Mouse (Mus musculus): ENCODE measurements around the gene Lmf2. TPM values are rescaled to one million over a fixed set of nuclear protein-coding genes. Genes with fewer than 3 reads are reported as not detected.

Lmf2 gene
- polyA plus RNA-seq, 1 experiment from 2014 or later = 45.6 TPM

GRCm38 (mm10) chr15:89336422-89336821 is 19.0 kb downstream of the Lmf2 start:
- Histone ChIP-seq H3K4me1 (no peaks in the 10 kb centered on the region), H3K4me3 (replicated peaks) (no peak overlapping the region), H3K36me3 (replicated peaks) (no peaks in the 10 kb centered on the region), H3K9ac (no peak overlapping the region), H3K27me3 (no peaks in the 10 kb centered on the region), H3K4me2 (no peak overlapping the region), H3K9me3 (no peaks in the 10 kb centered on the region), H3K27ac (no peak overlapping the region)
- WGBS = 86% methylated on average over 14 of the region's 14 CpGs
- ATAC-seq (ENCODE audit: low FRiP score) = no peak

GRCm38 (mm10) chr15:89334774-89335537 is 20.5 kb downstream of the Lmf2 start:
- ATAC-seq (ENCODE audit: low FRiP score) = no peak
- no peak overlapping the region for H3K4me2 ChIP-seq
- 85% methylated on average over 17 of the region's 17 CpGs for WGBS
- no peaks in the 10 kb centered on the region for H3K27me3 ChIP-seq
- H3K4me3 ChIP-seq (replicated peaks) = no peak overlapping the region
- H3K4me1 ChIP-seq = no peaks in the 10 kb centered on the region
- H3K9ac ChIP-seq = no peak overlapping the region
- H3K36me3 ChIP-seq (replicated peaks) = no peaks in the 10 kb centered on the region
- no peaks in the 10 kb centered on the region for H3K9me3 ChIP-seq
- H3K27ac ChIP-seq = no peak overlapping the region

- no peaks in the 10 kb centered on the region for H3K4me1 ChIP-seq
- no peak within 1 kb of the TSS for H3K4me3 ChIP-seq (replicated peaks)
- WGBS = 90% methylated on average over 7 of the region's 7 CpGs
- H3K9me3 ChIP-seq = no peaks in the 10 kb centered on the region
- no peak within 1 kb of the TSS for H3K4me2 ChIP-seq
- H3K36me3 ChIP-seq (replicated peaks) = no peaks in the 10 kb centered on the region
- no peak within 1 kb of the TSS for H3K9ac ChIP-seq
- no peaks in the 10 kb centered on the region for H3K27me3 ChIP-seq
- H3K27ac ChIP-seq = no peak within 1 kb of the TSS
- ATAC-seq (ENCODE audit: low FRiP score) = no peak
These were observed 21.2 kb downstream of the Lmf2 start, which contains the start of gene Miox for GRCm38 (mm10) chr15:89334271-89334670. Miox (plus strand) TSS chr15:89334398.

- H3K9me3 ChIP-seq = no peaks in the 10 kb centered on the region
- H3K9ac ChIP-seq = no peak overlapping the region
- 73% methylated on average over 5 of the region's 5 CpGs for WGBS
- no peak for ATAC-seq (ENCODE audit: low FRiP score)
- H3K27me3 ChIP-seq = peaks cover 22% of the 10 kb centered on the region
- H3K36me3 ChIP-seq (replicated peaks) = no peaks in the 10 kb centered on the region
- H3K4me1 ChIP-seq = peaks cover 9% of the 10 kb centered on the region; the same call in 1 of the 2 replicates
- no peak overlapping the region for H3K27ac ChIP-seq
- no peak overlapping the region for H3K4me3 ChIP-seq (replicated peaks)
- H3K4me2 ChIP-seq = no peak overlapping the region
These were observed 29.0 kb downstream of the Lmf2 start for GRCm38 (mm10) chr15:89326441-89326840.

- peaks cover 30% of the 10 kb centered on the region for H3K27me3 ChIP-seq
- H3K4me2 ChIP-seq = no peak overlapping the region
- no peak for ATAC-seq (ENCODE audit: low FRiP score)
- no peak overlapping the region for H3K27ac ChIP-seq
- H3K9me3 ChIP-seq = no peaks in the 10 kb centered on the region
- no peak overlapping the region for H3K4me3 ChIP-seq (replicated peaks)
- no peak overlapping the region for H3K9ac ChIP-seq
- H3K4me1 ChIP-seq = peaks cover 9% of the 10 kb centered on the region; the same call in 1 of the 2 replicates
- no peaks in the 10 kb centered on the region for H3K36me3 ChIP-seq (replicated peaks)
- WGBS = 89% methylated on average over 4 of the region's 4 CpGs
These were observed 31.8 kb downstream of the Lmf2 start for GRCm38 (mm10) chr15:89323656-89324055.

GRCm38 (mm10) chr15:89322670-89323522 is 32.6 kb downstream of the Lmf2 start, which contains the start of gene Adm2:
Adm2 (plus strand) TSS chr15:89322720.
- Histone ChIP-seq H3K4me2 (peak within 1 kb of the TSS; percentile 38), H3K36me3 (replicated peaks) (no peaks in the 10 kb centered on the region), H3K4me1 (peaks cover 9% of the 10 kb centered on the region; the same call in 1 of the 2 replicates), H3K27me3 (peaks cover 30% of the 10 kb centered on the region), H3K27ac (no peak within 1 kb of the TSS), H3K9ac (no peak within 1 kb of the TSS), H3K9me3 (no peaks in the 10 kb centered on the region), H3K4me3 (replicated peaks) (no peak within 1 kb of the TSS)
- WGBS = 10% methylated on average over 26 of the region's 26 CpGs
- ATAC-seq (ENCODE audit: low FRiP score) = no peak

GRCm38 (mm10) chr15:89321264-89321663 is 34.2 kb downstream of the Lmf2 start:
- no peak overlapping the region for H3K27ac ChIP-seq
- no peak overlapping the region for H3K4me2 ChIP-seq
- no peak overlapping the region for H3K9ac ChIP-seq
- no peak overlapping the region for H3K4me3 ChIP-seq (replicated peaks)
- H3K27me3 ChIP-seq = peaks cover 30% of the 10 kb centered on the region
- no peaks in the 10 kb centered on the region for H3K36me3 ChIP-seq (replicated peaks)
- 79% methylated on average over 8 of the region's 8 CpGs for WGBS
- no peak for ATAC-seq (ENCODE audit: low FRiP score)
- no peaks in the 10 kb centered on the region for H3K9me3 ChIP-seq
- H3K4me1 ChIP-seq = peaks cover 9% of the 10 kb centered on the region; the same call in 1 of the 2 replicates

- Histone ChIP-seq H3K4me3 (replicated peaks) (no peak overlapping the region), H3K36me3 (replicated peaks) (no peaks in the 10 kb centered on the region)
These were observed 39.3 kb downstream of the Lmf2 start for GRCm38 (mm10) chr15:89316146-89316545.

GRCm38 (mm10) chr15:89315190-89315731 is 40.2 kb downstream of the Lmf2 start, which contains the start of gene Sbf1:
Sbf1 (minus strand) TSS chr15:89315311.
- no peaks in the 10 kb centered on the region for H3K9me3 ChIP-seq
- H3K27ac ChIP-seq = peak within 1 kb of the TSS; percentile 2; the same call in 1 of the 2 replicates
- WGBS = under 1% methylated on average over 37 of the region's 37 CpGs
- peak within 1 kb of the TSS; percentile 83 for H3K9ac ChIP-seq
- H3K36me3 ChIP-seq (replicated peaks) = no peaks in the 10 kb centered on the region
- H3K4me2 ChIP-seq = peak within 1 kb of the TSS; percentile 92
- H3K4me3 ChIP-seq (replicated peaks) = peak within 1 kb of the TSS; percentile 71
- peaks cover 30% of the 10 kb centered on the region for H3K4me1 ChIP-seq
- peak; percentile 100 for ATAC-seq (ENCODE audit: low FRiP score)
- H3K27me3 ChIP-seq = no peaks in the 10 kb centered on the region

More at GRCm38 (mm10) chr15:89316146-89316545, 39.3 kb downstream of the Lmf2 start:
- Histone ChIP-seq H3K4me1 (peaks cover 23% of the 10 kb centered on the region), H3K9ac (peak overlapping the region; percentile 83; the same call in 1 of the 2 replicates), H3K27ac (no peak overlapping the region), H3K4me2 (no peak overlapping the region; the same call in 1 of the 2 replicates), H3K27me3 (0 out of 2 replicates have a peak, but pooled peaks cover 7% of the 10 kb centered on the region), H3K9me3 (no peaks in the 10 kb centered on the region)
- 62% methylated on average over 11 of the region's 11 CpGs for WGBS
- no peak for ATAC-seq (ENCODE audit: low FRiP score)

GRCm38 (mm10) chr15:89314511-89315189 is 40.8 kb downstream of the Lmf2 start:
- peak overlapping the region; percentile 92 for H3K4me2 ChIP-seq
- peak; percentile 3 for ATAC-seq (ENCODE audit: low FRiP score)
- H3K36me3 ChIP-seq (replicated peaks) = no peaks in the 10 kb centered on the region
- peak overlapping the region; percentile 71 for H3K4me3 ChIP-seq (replicated peaks)
- no peaks in the 10 kb centered on the region for H3K27me3 ChIP-seq
- peak overlapping the region; percentile 2; the same call in 1 of the 2 replicates for H3K27ac ChIP-seq
- peaks cover 31% of the 10 kb centered on the region for H3K4me1 ChIP-seq
- under 1% methylated on average over 58 of the region's 58 CpGs for WGBS
- H3K9me3 ChIP-seq = no peaks in the 10 kb centered on the region
- H3K9ac ChIP-seq = peak overlapping the region; percentile 83

GRCm38 (mm10) chr15:89314107-89314506 is 41.4 kb downstream of the Lmf2 start:
- no peaks in the 10 kb centered on the region for H3K36me3 ChIP-seq (replicated peaks)
- WGBS = 34% methylated on average over 3 of the region's 3 CpGs
- ATAC-seq (ENCODE audit: low FRiP score) = no peak
- H3K4me3 ChIP-seq (replicated peaks) = peak overlapping the region; percentile 71
- H3K27me3 ChIP-seq = no peaks in the 10 kb centered on the region
- peak overlapping the region; percentile 92 for H3K4me2 ChIP-seq
- H3K9me3 ChIP-seq = no peaks in the 10 kb centered on the region
- H3K27ac ChIP-seq = no peak overlapping the region
- peaks cover 31% of the 10 kb centered on the region for H3K4me1 ChIP-seq
- peak overlapping the region; percentile 83 for H3K9ac ChIP-seq
